Mouse (Mus musculus) left cerebral cortex, postnatal 14 days (tissue): Measurements from ENCODE around the gene Lipe. TPM values are rescaled to one million over a fixed set of nuclear protein-coding genes. Genes with fewer than 3 reads are reported as not detected.
"Not testable (repeated sequence)": the region's sequence is repeated elsewhere in the genome, so short reads cannot be mapped to it uniquely, and the experiment has no call there.

Experiments used
- DNase-seq, 2 experiments: peaks; one replicate each; pipeline ENCODE4 v3.0.0; 2021 to 2022; ENCODE audit warnings: low spot score in 2 of 2, mixed read lengths in 1 of 2
- intact Hi-C: fragments of 180-260 bp; cut with DNase I; formaldehyde crosslinking; loops from one replicate; pipeline ENCODE4 v1.15.1; 2025
- total RNA-seq, 2 experiments: library from RNA; stranded (reverse); gene quantifications; 2 replicates each; pipeline ENCODE4 v1.2.3; 2021

Gene Lipe
- total RNA-seq, 2 experiments from 2014 or later = 5.6 to 6.3 TPM

DNA sequence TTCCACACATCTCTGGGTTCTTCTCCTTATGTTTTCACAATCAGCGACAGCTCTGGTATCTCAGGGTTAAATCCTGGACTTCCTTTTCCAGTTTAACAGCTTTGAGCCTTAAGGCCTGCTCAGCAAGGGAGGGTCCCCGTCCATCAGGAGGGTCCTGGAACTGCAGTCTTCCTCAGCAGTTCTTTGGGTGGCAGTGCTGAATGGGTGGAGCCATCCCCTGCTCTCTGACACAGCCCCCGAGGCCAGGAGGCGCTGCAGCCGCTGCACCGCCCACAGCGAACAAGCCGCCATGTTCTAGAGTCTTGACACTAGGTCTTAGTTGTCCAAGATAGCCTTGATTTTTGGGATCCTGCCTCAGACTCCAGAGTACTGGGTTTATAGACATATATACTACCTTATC is 21.0 kb upstream of the Lipe start:
- no peak for DNase-seq
- intact Hi-C loops = no loop called here

DNA sequence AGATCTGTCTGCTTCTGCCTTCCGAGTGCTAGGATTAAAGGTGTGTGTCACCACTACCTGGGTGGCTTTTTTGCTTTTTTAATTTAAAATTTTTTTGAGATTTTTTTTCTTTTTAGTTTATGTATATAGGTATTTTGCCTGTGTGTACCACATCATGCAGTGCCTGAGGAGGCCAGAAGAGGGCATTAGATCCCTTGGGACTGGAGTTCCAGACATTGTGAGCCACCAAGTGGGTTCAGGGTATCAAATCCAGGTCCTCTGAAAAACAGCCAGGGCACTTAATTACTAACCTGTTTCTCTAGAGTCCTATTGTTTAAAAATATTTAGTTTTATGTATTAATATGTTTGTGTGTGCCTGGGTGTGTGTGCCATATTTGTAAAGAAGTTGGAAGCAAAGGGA is 19.1 kb upstream of the Lipe start:
- intact Hi-C loops = no loop called here
- DNase-seq = peak in 1 of 2 experiments; percentile 30

DNA sequence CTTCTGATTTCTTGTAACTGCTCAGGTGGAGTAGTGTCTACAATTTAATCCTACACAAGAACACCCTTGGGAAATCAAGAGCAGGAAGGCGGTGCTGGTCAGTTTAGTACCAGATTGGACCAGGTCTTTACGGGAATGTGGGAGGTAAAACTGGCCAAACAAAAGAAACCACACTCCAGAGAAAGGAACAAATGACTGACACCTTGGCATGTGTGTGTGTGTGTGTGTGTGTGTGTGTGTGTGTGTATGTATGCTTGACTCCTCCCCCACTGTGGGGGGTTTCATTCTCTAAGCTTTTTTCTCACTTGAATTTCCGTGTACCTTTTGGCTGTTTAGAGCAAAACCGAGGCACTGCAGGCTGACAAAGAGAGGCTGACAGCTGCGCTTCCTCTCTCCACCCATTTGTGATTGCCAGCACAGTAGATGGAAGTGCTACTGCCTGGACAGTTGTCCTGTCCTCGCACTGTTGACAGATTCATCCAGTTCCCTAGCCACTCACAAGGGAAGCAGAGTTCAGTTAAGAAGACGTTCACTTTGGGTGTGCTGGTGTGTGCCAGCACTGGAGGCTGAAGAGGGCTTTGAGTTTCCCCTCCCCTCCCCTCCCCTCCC is 14.4 kb upstream of the Lipe start, which contains the start of gene Cxcl17:
Gene Cxcl17 (minus strand): TSS at position 54 of the 609 bp plus-strand sequence.
- intact Hi-C loops = no loop called here
- no peak for DNase-seq

DNA sequence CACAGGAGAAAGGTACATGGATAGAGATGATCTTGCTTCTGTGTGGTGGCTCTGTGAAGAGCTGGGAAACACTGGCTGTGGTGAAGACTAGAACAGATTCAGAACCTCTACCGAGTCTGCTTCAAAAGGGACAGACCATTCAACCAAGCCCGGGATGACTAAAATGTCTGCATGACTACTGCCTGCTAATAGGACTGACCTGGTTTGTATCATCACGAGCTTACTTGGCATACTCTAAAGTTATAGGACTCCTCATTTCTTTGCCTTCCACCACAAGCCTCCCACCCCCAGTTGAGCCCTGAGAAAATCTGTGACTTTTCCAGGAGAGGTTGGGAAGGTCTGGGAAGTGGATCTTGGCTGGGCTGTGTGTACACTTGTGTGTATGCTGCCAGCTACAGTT is 13.4 kb upstream of the Lipe start:
- no peak for DNase-seq

DNA sequence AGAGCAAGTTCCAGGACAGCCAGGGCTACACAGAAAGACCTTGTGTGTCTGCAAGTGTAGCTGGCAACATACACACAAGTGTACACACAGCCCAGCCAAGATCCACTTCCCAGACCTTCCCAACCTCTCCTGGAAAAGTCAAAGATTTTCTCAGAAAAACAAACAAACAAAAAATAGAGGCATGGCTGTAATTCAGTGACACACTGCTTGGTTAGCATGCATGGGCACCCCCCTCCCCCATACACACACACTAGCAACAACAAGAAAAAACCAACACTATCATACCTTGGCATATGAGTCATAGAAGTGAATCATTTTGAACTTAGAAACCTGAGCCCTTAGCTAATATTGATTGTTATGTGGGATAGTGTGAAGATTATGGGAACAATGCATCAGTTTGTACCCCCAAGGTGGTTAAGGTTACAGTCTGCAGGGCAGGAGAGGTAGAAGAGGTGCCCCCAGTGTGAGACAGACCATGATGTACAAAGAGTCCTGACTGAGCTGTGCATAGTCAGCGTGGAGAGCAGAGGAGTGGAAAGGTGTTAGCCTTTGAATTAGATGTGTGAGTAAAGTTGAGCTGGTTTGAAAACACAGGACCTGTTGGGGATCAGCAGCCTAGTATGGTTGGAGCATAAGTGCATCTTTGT is 12.6 kb upstream of the Lipe start:
- no peak for DNase-seq
- intact Hi-C loops = no loop called here

More for the DNA sequence above, 13.4 kb upstream of the Lipe start:
- intact Hi-C loops = no loop called here

DNA sequence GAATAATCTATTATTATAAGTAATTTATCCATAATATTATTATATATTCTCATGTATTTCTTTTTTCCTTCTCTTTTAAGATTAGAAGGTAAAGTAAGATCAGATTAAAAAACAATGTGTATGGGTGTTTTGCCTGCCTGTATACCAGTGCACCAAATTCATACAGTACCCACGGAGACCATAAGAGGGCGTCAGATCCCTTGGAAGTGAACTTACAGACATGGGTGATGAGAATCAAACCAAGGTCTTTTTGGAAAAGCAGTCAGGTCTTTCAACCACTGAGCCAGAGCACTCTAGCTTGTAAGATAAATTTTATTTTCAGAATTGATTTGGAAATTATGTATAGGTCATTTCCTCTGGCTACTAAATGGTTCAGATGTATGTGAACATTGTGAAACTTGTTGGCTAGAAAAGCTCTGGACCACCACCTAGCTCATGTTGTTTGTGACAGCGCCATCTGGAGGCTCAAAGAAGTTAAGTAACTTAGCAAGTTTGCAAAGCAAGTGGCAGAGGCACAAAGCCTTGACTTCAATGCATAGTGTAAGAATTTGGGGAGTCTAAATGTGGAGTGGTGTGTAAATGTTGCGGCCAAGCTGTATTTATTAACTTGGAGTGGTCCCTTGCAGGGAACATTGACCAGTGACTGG is 10.7 kb upstream of the Lipe start:
- intact Hi-C loops = no loop called here
- DNase-seq = no peak

DNA sequence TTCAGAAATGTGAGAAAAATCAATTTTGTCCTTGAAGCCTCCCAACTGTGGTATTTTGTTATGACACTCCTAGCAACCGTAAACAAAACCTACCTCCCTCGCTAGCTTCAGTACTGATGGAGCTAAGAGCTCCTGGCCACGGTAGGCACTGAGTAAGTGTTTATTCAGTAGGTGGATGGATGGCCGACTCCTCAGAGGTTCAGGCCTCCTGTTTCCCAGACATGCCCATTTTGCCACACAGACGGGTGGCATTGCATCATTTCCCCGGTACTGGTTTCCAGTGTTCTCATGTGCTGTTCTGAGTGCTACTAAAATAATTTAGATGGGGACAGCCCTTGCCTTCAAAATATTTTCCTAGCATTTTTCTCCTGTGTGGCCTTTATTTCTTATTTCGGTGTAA is 8.0 kb upstream of the Lipe start:
- intact Hi-C loops = no loop called here
- no peak for DNase-seq

DNA sequence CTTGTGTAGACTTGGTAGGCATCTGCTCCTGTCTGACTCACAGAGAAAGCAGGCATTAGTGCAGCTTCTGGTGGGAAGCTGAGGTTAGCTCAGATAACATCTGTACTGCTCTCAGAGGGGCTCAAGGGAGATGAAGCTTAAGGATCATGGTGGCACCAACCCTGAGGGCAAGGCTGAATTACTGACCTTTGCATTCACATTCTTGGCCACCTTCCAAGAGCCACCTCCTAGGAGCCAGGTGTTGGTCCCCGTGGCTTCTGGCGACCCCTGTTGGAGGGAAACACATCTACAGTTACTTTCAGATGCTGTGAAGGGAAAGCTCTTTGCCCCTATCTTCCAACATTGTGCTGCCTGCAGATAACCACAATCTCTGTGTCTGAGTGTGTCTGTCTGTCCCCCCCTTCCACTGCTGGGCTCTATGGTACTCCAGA is 4.2 kb upstream of the Lipe start:
- intact Hi-C loops = no loop called here
- DNase-seq = no peak

DNA sequence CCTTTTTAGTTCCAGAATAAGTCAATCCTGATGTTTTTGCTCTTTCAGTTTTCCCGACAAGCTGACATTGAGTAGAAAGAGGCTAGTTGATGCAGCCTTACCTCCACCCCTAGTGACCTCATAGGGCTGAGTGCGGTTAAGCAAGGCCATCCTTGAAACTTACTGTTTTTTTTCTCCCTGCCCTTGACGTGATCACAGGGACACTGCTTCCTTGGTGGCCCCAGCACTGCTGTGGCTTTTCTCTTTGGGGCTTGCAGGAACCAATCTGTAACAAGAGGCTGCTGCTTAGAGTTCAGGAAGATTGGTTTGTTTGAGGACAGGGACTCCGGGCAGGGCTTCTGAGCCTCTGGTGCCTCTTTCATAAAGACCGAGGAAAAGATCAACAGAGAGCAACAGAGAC is 3.5 kb upstream of the Lipe start:
- intact Hi-C loops = no loop called here
- DNase-seq = no peak

DNA sequence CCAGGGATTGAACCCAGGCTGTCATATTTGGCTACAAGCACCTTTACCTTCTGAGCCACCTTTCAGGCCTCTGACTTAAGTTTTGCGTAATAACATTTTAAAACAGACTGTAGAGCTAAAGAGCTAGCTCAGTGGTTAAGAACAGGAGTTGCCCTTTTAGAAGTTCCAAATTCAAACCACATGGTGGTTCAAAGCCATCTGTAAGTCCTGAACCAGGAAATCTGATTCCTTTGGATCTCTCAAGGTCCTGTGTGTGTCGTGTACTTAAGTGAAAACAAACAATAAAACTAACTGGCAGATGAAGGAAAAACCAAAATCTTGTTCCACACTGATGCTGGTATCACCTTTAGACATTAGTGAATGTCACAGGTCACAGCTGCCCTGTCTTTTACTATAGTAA is 3.0 kb upstream of the Lipe start:
- no peak for DNase-seq

DNA sequence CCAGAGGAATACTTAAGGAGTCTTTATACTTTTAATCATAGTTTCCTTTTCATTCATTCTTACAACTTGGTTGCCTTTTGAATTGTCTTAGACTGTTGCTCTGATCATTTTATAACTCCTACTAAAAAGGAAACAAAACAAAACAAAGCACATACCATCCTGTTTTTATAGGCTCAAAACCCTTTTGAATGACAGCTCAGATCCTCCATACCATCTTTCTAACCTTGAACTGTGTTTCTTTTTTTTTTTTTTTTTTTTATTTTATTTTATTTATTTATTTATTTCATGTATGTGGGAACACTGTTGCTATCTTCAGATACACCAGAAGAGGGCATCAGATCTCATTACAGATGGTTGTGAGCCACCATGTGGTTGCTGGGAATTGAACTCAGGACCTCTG is 518 bp upstream of the Lipe start:
- intact Hi-C loops, DNase-seq: not testable (repeated sequence)

More for the DNA sequence above, 3.0 kb upstream of the Lipe start:
- intact Hi-C loops = no loop called here

DNA sequence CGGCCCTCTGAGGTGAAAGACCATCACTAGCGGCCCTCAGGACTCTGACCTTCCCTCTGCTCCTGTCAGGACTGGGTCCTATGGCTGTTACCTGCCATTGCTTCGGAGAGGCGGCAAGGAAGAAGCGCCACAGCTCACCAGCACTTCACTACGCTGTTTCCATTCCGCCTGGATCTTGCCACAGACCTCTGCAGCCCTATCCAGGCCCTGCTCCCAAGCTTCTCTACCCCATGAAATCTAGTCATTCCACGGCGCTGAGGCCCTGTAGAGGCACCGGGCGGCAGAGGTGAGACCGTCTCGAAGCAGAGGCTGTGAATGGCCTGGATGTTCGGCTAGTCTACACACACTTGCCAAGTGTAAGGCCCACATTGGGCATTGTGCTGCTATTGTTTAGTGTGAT is 1.9 kb downstream of the Lipe start:
- intact Hi-C loops = no loop called here
- no peak for DNase-seq

DNA sequence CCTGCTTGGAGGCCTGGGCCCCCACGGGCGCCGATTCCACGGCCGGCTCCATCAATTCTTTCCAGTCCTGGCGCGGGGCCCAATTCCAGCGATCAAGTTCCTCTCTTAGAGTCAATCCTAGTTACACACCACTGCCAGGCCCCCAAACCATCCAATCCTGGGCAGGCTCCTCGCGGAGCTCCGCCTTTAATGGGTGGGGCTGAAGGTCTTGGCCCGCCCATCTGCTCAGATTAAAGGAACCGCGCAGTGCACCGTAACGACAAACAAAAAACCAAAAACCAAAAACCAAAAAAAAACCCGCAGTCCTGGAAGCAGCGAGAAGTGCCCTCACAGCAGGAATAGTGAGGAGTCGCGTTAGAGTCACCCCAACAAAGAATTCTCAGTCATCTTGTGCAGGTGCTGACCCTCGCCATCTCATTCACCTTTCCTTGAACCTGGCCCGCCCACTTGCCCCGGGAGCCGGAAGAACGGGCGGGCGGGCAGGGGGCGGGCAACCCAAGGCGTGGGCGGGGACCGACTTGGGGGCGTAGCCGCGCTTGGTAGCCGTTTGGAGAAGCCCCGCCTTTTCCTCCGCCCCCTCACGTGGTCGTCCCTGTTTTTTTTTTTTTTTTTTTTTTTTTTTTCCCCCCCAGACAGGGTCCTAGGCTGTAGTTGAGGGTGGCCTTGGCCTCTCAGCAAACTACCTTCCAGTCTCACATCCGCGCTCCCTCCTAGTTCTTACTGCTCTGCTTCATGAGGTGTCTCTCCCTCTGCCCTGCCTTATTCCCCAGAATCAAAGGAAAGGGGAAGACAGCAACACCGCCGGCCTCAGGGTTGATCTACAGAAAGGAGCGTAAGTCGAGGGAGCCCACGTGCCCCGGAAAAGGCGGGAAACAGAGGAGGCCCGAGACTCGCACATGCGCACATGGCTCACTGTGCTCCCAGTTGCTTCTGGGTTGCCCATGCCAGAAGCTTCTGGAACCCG is 2.7 kb downstream of the Lipe start:
- DNase-seq = peak; percentile 97 to 98
- intact Hi-C loops = no loop called here

DNA sequence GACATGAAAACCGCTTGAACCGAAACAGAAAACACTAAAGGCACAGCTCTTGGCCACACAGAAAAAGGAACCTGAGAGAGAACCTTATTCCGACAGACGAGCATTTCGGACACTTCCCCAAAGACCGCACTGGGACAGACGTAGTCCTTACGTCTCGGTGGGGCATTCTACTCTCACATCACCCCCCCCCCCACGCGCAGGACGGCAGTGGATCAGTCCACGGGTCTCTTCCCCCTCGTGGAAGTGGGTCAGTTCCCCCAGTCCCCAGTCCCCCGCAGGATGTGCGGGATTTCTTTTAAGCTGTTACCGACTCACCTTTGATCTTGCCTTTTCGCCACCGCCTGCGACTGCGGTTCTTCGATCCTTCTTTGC is 3.3 kb downstream of the Lipe start:
- intact Hi-C loops = no loop called here
- no peak for DNase-seq

DNA sequence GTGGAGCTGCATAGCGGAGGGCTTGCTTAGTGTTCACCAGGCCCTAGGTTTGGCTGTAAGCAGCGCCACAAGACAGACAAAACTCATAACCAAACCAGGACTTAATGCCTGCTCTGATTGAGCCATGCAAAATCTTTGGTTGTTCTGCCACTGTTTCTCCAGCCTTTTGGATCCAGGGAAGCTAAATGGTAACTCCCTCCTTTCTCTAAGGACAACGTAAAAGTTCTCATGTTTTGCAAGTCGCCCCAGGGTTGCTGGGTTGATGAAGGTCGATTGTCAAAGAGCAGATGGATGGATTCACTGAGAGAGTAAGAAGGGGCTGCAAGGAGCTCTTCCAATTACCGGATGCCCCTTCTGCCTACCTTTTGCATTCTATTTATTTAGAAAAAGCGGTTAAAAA is 3.8 kb downstream of the Lipe start:
- no peak for DNase-seq

DNA sequence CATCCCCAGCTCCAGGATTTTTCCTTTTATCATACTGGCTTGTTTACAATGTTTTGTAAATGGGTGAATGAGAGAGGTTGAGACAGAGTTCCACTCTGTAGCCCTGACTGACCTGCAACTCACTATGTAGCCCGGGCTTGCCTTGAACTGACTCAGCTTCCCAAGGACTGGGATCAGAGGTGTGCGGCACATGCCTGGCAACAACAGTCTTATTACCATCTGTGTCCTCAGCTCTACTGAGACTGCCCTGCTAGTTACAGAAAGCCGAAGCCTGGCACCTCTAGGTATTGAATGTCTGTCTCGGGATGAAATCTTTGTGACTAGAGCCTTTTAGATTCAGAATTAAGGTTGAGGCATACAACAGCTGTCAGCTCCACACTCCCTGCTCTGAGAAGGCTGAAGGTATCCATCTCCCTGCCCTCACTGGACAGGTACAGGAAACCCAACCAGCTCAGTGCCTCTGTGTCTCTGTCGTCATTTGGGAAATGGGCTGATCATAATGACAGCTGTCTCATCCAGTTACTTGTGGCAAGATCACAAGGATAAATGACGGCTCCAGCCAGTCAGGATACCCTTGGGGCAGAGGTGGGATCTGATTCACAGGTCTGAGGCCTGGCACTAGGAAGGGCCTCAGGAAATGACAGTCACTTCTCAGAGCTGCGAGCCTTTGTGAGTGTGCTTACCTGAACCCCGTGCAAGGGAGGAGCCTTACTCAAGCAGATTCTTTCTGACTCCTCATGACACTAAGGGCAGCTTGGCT is 4.9 kb downstream of the Lipe start:
- intact Hi-C loops = no loop called here
- no peak for DNase-seq

More for the DNA sequence above, 3.8 kb downstream of the Lipe start:
- intact Hi-C loops = no loop called here

DNA sequence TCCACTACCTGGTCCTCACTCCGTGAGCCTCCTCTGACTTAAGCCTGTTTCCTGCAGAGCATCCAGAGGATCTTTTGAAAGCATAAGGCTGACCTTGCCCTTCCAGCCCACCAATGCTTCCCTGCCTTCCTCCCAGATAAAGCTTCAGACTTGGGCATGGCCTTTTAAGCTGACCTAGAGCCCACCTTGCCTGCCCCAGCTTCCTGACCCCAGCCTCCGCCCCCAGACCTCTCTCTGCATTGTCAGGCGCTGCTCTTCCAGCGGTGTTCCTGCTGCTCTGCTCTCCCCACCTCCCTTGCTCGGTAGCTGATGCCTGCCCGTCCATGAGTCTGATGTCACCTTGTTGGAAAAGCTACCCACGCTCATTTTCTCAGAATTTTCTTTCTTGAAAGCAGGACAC is 5.7 kb downstream of the Lipe start:
- DNase-seq = no peak
- intact Hi-C loops = no loop called here

DNA sequence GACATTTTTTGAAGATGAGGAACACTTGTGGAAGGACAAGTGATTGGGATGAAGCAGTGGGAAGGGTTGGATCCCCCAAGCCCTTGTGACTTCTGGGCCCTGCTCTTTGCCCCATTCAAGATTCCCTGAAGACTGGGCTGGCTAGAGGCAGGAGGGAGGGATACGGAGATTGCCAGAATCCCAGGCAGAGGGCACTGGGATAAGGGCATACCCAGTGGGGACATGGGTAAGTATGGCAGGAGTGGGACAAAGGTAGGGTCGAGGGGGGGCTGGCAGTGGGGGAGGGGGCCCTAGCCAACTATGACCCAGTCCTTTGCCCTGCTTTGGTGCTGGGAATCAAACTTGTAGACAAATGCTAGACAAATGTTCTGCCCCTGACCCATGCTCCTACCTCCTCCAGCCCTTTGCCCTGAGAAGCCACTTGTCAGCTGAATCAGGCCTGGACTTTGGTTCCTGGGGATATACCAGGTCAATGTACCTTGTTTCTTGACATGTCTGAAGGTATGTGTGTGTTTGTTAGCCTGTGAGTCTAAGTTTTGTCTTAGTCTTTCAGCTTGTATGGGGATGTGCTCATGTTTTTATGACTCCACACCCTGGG is 6.6 kb downstream of the Lipe start:
- intact Hi-C loops = no loop called here

DNA sequence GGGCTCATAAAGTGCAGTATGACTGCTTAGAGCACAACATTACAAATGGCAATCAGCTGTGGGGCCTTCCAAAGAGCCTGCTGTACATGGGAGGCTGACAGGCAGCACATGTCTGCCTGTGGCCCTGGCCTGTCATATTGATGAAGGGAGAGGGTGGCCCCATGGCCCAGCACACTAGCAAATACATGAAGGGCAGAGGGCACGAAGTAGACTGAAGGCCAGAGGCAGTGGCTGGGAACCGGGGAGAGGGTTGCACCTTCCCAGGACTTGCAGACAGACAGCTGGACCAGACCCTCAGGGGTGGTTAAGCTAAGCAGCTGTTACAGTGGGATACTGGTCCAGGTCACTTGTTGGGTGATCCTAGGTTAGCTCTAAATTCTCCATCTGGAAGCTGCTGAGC is 7.5 kb downstream of the Lipe start:
- DNase-seq = no peak
- intact Hi-C loops = no loop called here

More for the DNA sequence above, 6.6 kb downstream of the Lipe start:
- no peak for DNase-seq
